Mouse (Mus musculus) heart, embryonic 11.5 days (tissue): ENCODE measurements around the gene Mroh8. TPM values are rescaled to one million over a fixed set of nuclear protein-coding genes. Genes with fewer than 3 reads are reported as not detected.

Experiments used
- ATAC-seq: fragments of 200-750 bp; cut with Nextera tagmentation; replicated peaks from 2 replicates; pipeline ENCODE4 v1.8.0; 2017; ENCODE audit warnings: moderate library complexity; ENCODE audit not compliant: insufficient number of reproducible peaks, low FRiP score, low TSS enrichment
- H3K27ac ChIP-seq: fragments of 300-500 bp; sonication (generic); 2 replicates; pipeline ENCODE4 v1.5.1; 2014; ENCODE audit warnings: mild to moderate bottlenecking, low read depth, low read length
- H3K27me3 ChIP-seq: fragments of 300-500 bp; sonication (generic); 2 replicates; pipeline ENCODE4 v1.6.1; 2014; ENCODE audit warnings: mild to moderate bottlenecking, low read length, mixed read lengths; ENCODE audit not compliant: control insufficient read depth, insufficient read depth
- H3K36me3 ChIP-seq: fragments of 300-500 bp; sonication (generic); 2 replicates; pipeline ENCODE4 v1.6.1; 2014; ENCODE audit warnings: mild to moderate bottlenecking, low read length, moderate library complexity, mixed read lengths; ENCODE audit not compliant: control insufficient read depth, insufficient read depth
- H3K4me1 ChIP-seq: fragments of 300-500 bp; sonication (generic); 2 replicates; pipeline ENCODE4 v1.6.1; 2014; ENCODE audit warnings: low read length; ENCODE audit not compliant: control insufficient read depth, insufficient read depth
- H3K4me2 ChIP-seq: fragments of 300-500 bp; sonication (generic); 2 replicates; pipeline ENCODE4 v1.6.1; 2014; ENCODE audit warnings: mild to moderate bottlenecking, moderate library complexity
- H3K4me3 ChIP-seq: fragments of 300-500 bp; sonication (generic); 2 replicates; pipeline ENCODE4 v1.5.1; 2014; ENCODE audit warnings: low read depth, low read length
- H3K9ac ChIP-seq: fragments of 300-500 bp; sonication (generic); 2 replicates; pipeline ENCODE4 v1.6.1; 2014; ENCODE audit warnings: mild to moderate bottlenecking, low read depth, low read length, moderate library complexity
- H3K9me3 ChIP-seq: fragments of 300-500 bp; sonication (generic); replicated peaks from 2 replicates; pipeline ENCODE4 v1.6.1; 2016; ENCODE audit warnings: low read length; ENCODE audit not compliant: control insufficient read depth
- WGBS: fragments of 180-500 bp; shearing (Covaris S2); extraction: QIAGEN DNeasy Blood & Tissue Kit; methylation state at CpG from one replicate; pipeline ENCODE4 v1.1.7; 2014; ENCODE audit not compliant: insufficient replicate concordance; 5-methylcytosine and 5-hydroxymethylcytosine counted together
- polyA plus RNA-seq: library from polyadenylated mRNA; unstranded; fragments of >200 nt; fragmentation: Nextera tagmentation; extraction: Ambion mirVana; gene quantifications from 2 replicates; pipeline ENCODE4 v1.2.1, GENCODE M21; 2014

Mroh8 gene
- polyA plus RNA-seq, 1 experiment from 2014 or later, result 0.21 TPM

DNA sequence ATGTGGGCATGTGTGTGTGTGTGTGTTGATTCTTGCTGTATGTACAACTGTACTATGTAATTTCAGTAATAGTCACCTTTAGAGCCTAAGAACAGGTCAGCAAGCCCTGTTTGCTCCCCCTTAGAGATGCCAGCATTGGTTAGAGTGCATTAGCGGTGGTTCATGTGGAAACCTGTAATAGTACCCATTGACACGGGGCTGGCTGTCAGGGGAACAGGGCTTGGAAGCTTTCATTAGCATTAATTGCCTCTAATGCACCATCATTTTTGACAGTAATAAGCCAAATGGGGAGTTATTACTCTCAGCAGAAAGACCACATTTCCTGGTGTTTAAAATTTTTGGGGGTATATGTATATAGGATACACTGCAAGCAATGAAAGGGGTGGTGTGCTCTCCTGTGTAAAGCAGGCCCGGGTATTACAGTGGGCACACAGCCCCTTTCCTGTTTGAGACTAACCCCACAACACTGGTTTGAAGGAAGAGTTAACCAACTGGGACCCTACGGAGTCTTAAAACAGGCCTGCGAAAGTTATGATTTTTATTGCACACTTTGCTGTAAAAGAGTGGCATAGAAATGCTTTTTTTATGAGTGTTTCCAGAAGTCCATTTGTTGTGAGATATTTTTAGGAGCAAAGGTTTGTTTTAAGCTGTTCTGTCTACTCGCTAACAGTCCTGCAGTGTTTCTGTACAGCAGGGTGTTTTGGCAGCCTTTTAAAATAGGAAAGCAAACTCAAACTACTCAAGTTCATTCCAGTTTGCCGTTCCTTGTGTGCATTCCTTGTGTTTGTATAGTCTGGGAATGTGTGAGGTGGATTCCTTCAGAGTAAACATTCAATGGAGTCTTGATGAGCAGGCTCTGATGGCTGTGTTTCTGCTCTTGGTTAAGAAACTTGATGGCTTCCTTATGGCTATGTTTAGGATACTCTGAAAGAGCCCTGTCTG lies 27.0 kb upstream of the Mroh8 start:
- Histone ChIP-seq H3K4me3 (no peak overlapping the region), H3K9me3 (no peaks in the 10 kb centered on the region), H3K36me3 (peaks cover 11% of the 10 kb centered on the region), H3K4me1 (no peaks in the 10 kb centered on the region; the same call in 1 of the 2 replicates), H3K27me3 (no peaks in the 10 kb centered on the region), H3K4me2 (no peak overlapping the region), H3K9ac (no peak overlapping the region), H3K27ac (no peak overlapping the region)
- 78% methylated on average over 7 of the region's 7 CpGs for WGBS
- no peak for ATAC-seq

DNA sequence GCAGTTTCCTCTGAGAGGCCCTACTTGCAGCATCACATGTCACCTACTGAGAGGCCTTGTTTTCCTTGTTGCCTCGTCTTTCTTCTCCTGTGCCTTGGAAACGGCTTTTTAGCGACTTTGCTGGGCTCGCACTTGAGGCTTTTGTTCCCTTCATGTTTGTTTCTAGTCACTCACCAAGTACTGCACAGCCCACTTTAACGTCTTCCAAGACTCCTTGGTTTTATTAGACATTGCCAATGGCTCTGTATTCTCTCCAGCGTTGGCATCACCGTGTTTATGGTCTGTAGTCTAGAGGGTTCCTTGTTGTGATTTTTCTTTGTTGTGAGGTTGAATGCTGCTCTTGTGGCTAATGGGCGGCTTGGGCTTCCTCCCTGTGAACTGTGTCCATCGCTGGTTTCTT lies 23.7 kb upstream of the Mroh8 start:
- Histone ChIP-seq H3K4me1 (no peaks in the 10 kb centered on the region; the same call in 1 of the 2 replicates), H3K36me3 (peaks cover 32% of the 10 kb centered on the region), H3K27me3 (no peaks in the 10 kb centered on the region), H3K9ac (no peak overlapping the region), H3K9me3 (no peaks in the 10 kb centered on the region), H3K27ac (no peak overlapping the region), H3K4me2 (no peak overlapping the region), H3K4me3 (no peak overlapping the region)
- no peak for ATAC-seq
- 81% methylated on average over 9 of the region's 9 CpGs for WGBS

DNA sequence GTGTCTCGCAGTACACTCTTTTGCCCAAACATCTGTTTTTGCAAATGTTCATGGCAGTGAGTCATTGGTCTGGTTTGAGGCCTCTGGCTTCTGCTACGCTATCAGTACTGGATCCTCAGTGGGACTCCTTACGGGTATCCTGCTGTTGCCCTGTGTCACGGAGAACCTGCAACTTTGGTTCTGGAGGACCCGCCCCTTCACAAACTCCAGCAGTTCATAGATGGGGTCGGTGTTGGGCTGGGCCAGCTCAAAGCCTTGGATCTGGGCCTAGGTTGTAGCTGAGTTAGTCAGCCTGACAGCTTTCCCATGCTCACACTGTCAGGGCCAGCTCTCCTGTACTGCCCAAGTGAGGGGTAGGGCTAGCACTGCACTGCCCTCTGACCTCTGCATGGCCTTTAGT lies 20.7 kb upstream of the Mroh8 start:
- Histone ChIP-seq H3K9ac (no peak overlapping the region), H3K4me2 (no peak overlapping the region), H3K9me3 (no peaks in the 10 kb centered on the region), H3K27me3 (no peaks in the 10 kb centered on the region), H3K4me1 (no peaks in the 10 kb centered on the region), H3K4me3 (no peak overlapping the region), H3K27ac (no peak overlapping the region), H3K36me3 (peaks cover 48% of the 10 kb centered on the region)
- ATAC-seq, result no peak
- WGBS, result 94% methylated on average over 6 of the region's 6 CpGs

GRCm38 (mm10) chr2:157296105-157296689 lies 16.8 kb upstream of the Mroh8 start:
- whole genome bisulfite sequencing, result 86% methylated on average over 7 of the region's 7 CpGs
- no peaks in the 10 kb centered on the region for H3K9me3 ChIP-seq
- ATAC-seq, result no peak
- H3K4me1 ChIP-seq, result no peaks in the 10 kb centered on the region
- peaks cover 51% of the 10 kb centered on the region for H3K36me3 ChIP-seq
- H3K4me2 ChIP-seq, result no peak overlapping the region
- no peak overlapping the region for H3K4me3 ChIP-seq
- no peaks in the 10 kb centered on the region for H3K27me3 ChIP-seq
- no peak overlapping the region for H3K9ac ChIP-seq
- no peak overlapping the region for H3K27ac ChIP-seq

- Histone ChIP-seq H3K36me3 (peaks cover 39% of the 10 kb centered on the region), H3K27me3 (no peaks in the 10 kb centered on the region), H3K4me1 (no peaks in the 10 kb centered on the region), H3K9me3 (no peaks in the 10 kb centered on the region), H3K4me2 (no peak overlapping the region), H3K9ac (no peak overlapping the region), H3K27ac (no peak overlapping the region), H3K4me3 (no peak overlapping the region)
- WGBS, result 30% methylated on average over 2 of the region's 2 CpGs
- ATAC-seq, result no peak
Observed at GRCm38 (mm10) chr2:157292093-157292492, 12.7 kb upstream of the Mroh8 start.

GRCm38 (mm10) chr2:157288996-157289395 lies 9.6 kb upstream of the Mroh8 start:
- H3K27ac ChIP-seq, result no peak overlapping the region
- H3K9ac ChIP-seq, result no peak overlapping the region
- no peaks in the 10 kb centered on the region for H3K4me1 ChIP-seq
- H3K27me3 ChIP-seq, result no peaks in the 10 kb centered on the region
- H3K36me3 ChIP-seq, result peaks cover 26% of the 10 kb centered on the region
- no peaks in the 10 kb centered on the region for H3K9me3 ChIP-seq
- no peak overlapping the region for H3K4me2 ChIP-seq
- 75% methylated on average over 5 of the region's 5 CpGs for WGBS
- ATAC-seq, result no peak
- no peak overlapping the region for H3K4me3 ChIP-seq

GRCm38 (mm10) chr2:157287542-157287941 lies 8.2 kb upstream of the Mroh8 start:
- peaks cover 25% of the 10 kb centered on the region for H3K36me3 ChIP-seq
- H3K9me3 ChIP-seq, result no peaks in the 10 kb centered on the region
- no peaks in the 10 kb centered on the region for H3K4me1 ChIP-seq
- no peak overlapping the region for H3K4me2 ChIP-seq
- H3K27ac ChIP-seq, result no peak overlapping the region
- no peak overlapping the region for H3K9ac ChIP-seq
- WGBS, result 27% methylated on average over 3 of the region's 3 CpGs
- no peak for ATAC-seq
- H3K27me3 ChIP-seq, result no peaks in the 10 kb centered on the region
- no peak overlapping the region for H3K4me3 ChIP-seq

- peaks cover 7% of the 10 kb centered on the region for H3K36me3 ChIP-seq
- WGBS, result 67% methylated on average over 6 of the region's 6 CpGs
- H3K9ac ChIP-seq, result no peak overlapping the region
- H3K4me3 ChIP-seq, result no peak overlapping the region
- H3K4me1 ChIP-seq, result peaks cover 12% of the 10 kb centered on the region
- H3K27ac ChIP-seq, result no peak overlapping the region
- no peak overlapping the region for H3K4me2 ChIP-seq
- H3K9me3 ChIP-seq, result no peaks in the 10 kb centered on the region
- H3K27me3 ChIP-seq, result no peaks in the 10 kb centered on the region
- no peak for ATAC-seq
Observed at GRCm38 (mm10) chr2:157283321-157283720, 4.0 kb upstream of the Mroh8 start.
